Mouse (Mus musculus): ENCODE measurements around the gene Lpp. TPM values are rescaled to one million over a fixed set of nuclear protein-coding genes. Genes with fewer than 3 reads are reported as not detected.

Gene Lpp
- polyA plus RNA-seq, 1 experiment from 2014 or later = 51.0 TPM

- no peaks in the 10 kb centered on the region for H3K27me3 ChIP-seq
- H3K27ac ChIP-seq = no peak overlapping the region
- 93% methylated on average over 3 of the region's 3 CpGs for WGBS
- H3K4me1 ChIP-seq = no peaks in the 10 kb centered on the region
- no peak overlapping the region for H3K9ac ChIP-seq
- H3K9me3 ChIP-seq = no peaks in the 10 kb centered on the region
- no peak overlapping the region for H3K4me2 ChIP-seq
- H3K4me3 ChIP-seq = no peak overlapping the region
- H3K36me3 ChIP-seq = 0 out of 2 replicates have a peak, but pooled peaks cover 5% of the 10 kb centered on the region
- no peak for ATAC-seq (ENCODE audit: insufficient number of reproducible peaks, low FRiP score, low TSS enrichment, low read depth)
Observed at GRCm38 (mm10) chr16:24817381-24817780, 424.1 kb downstream of the Lpp start.

GRCm38 (mm10) chr16:24819127-24819526 is 425.8 kb downstream of the Lpp start:
- H3K4me2 ChIP-seq = no peak overlapping the region
- H3K9me3 ChIP-seq = no peaks in the 10 kb centered on the region
- 0 out of 2 replicates have a peak, but pooled peaks cover 5% of the 10 kb centered on the region for H3K36me3 ChIP-seq
- H3K4me1 ChIP-seq = no peaks in the 10 kb centered on the region
- WGBS = 69% methylated on average over 4 of the region's 4 CpGs
- no peak for ATAC-seq (ENCODE audit: insufficient number of reproducible peaks, low FRiP score, low TSS enrichment, low read depth)
- no peak overlapping the region for H3K27ac ChIP-seq
- no peak overlapping the region for H3K9ac ChIP-seq
- H3K4me3 ChIP-seq = no peak overlapping the region
- H3K27me3 ChIP-seq = no peaks in the 10 kb centered on the region

- Histone ChIP-seq H3K4me1 (no peaks in the 10 kb centered on the region), H3K4me2 (no peak overlapping the region)
- WGBS = 86% methylated on average over 5 of the region's 5 CpGs
Observed at GRCm38 (mm10) chr16:24822182-24822875, 429.0 kb downstream of the Lpp start.

GRCm38 (mm10) chr16:24822918-24823317 is 429.6 kb downstream of the Lpp start:
- Histone ChIP-seq H3K9ac (no peak overlapping the region), H3K36me3 (0 out of 2 replicates have a peak, but pooled peaks cover 5% of the 10 kb centered on the region), H3K27ac (no peak overlapping the region), H3K27me3 (no peaks in the 10 kb centered on the region), H3K4me1 (no peaks in the 10 kb centered on the region), H3K4me3 (no peak overlapping the region), H3K4me2 (no peak overlapping the region), H3K9me3 (no peaks in the 10 kb centered on the region)
- 88% methylated on average over 1 of the region's 1 CpGs for WGBS
- ATAC-seq (ENCODE audit: insufficient number of reproducible peaks, low FRiP score, low TSS enrichment, low read depth) = no peak

More at GRCm38 (mm10) chr16:24822182-24822875, 429.0 kb downstream of the Lpp start:
- no peaks in the 10 kb centered on the region for H3K9me3 ChIP-seq
- no peak overlapping the region for H3K9ac ChIP-seq
- no peaks in the 10 kb centered on the region for H3K27me3 ChIP-seq
- H3K4me3 ChIP-seq = no peak overlapping the region
- no peak for ATAC-seq (ENCODE audit: insufficient number of reproducible peaks, low FRiP score, low TSS enrichment, low read depth)
- 0 out of 2 replicates have a peak, but pooled peaks cover 5% of the 10 kb centered on the region for H3K36me3 ChIP-seq
- no peak overlapping the region for H3K27ac ChIP-seq

- no peak overlapping the region for H3K4me2 ChIP-seq
- no peak for ATAC-seq (ENCODE audit: insufficient number of reproducible peaks, low FRiP score, low TSS enrichment, low read depth)
- no peak overlapping the region for H3K27ac ChIP-seq
- no peaks in the 10 kb centered on the region for H3K9me3 ChIP-seq
- H3K9ac ChIP-seq = no peak overlapping the region
- H3K4me1 ChIP-seq = 0 out of 2 replicates have a peak, but pooled peaks cover 5% of the 10 kb centered on the region
- 0 out of 2 replicates have a peak, but pooled peaks cover 4% of the 10 kb centered on the region for H3K36me3 ChIP-seq
- H3K4me3 ChIP-seq = no peak overlapping the region
- H3K27me3 ChIP-seq = no peaks in the 10 kb centered on the region
- 89% methylated on average over 4 of the region's 4 CpGs for WGBS
Observed at GRCm38 (mm10) chr16:24826390-24826789, 433.1 kb downstream of the Lpp start.

- ATAC-seq (ENCODE audit: insufficient number of reproducible peaks, low FRiP score, low TSS enrichment, low read depth) = no peak
- 59% methylated on average over 2 of the region's 2 CpGs for WGBS
- Histone ChIP-seq H3K4me2 (no peak overlapping the region), H3K27ac (no peak overlapping the region), H3K4me3 (no peak overlapping the region), H3K9ac (no peak overlapping the region), H3K9me3 (no peaks in the 10 kb centered on the region), H3K27me3 (no peaks in the 10 kb centered on the region), H3K36me3 (no peaks in the 10 kb centered on the region), H3K4me1 (peaks cover 8% of the 10 kb centered on the region; the same call in 1 of the 2 replicates)
Observed at GRCm38 (mm10) chr16:24828207-24828803, 435.0 kb downstream of the Lpp start.

- Histone ChIP-seq H3K36me3 (no peaks in the 10 kb centered on the region), H3K9ac (no peak overlapping the region), H3K4me1 (peaks cover 12% of the 10 kb centered on the region; the same call in 1 of the 2 replicates), H3K4me2 (no peak overlapping the region), H3K9me3 (no peaks in the 10 kb centered on the region), H3K4me3 (no peak overlapping the region), H3K27ac (no peak overlapping the region), H3K27me3 (no peaks in the 10 kb centered on the region)
- no peak for ATAC-seq (ENCODE audit: insufficient number of reproducible peaks, low FRiP score, low TSS enrichment, low read depth)
- 80% methylated on average over 4 of the region's 4 CpGs for WGBS
Observed at GRCm38 (mm10) chr16:24829860-24830259, 436.6 kb downstream of the Lpp start.

GRCm38 (mm10) chr16:24830939-24831338 is 437.6 kb downstream of the Lpp start:
- H3K9me3 ChIP-seq = no peaks in the 10 kb centered on the region
- no peaks in the 10 kb centered on the region for H3K27me3 ChIP-seq
- no peak overlapping the region for H3K27ac ChIP-seq
- ATAC-seq (ENCODE audit: insufficient number of reproducible peaks, low FRiP score, low TSS enrichment, low read depth) = no peak
- H3K9ac ChIP-seq = no peak overlapping the region
- 39% methylated on average over 7 of the region's 7 CpGs for WGBS
- H3K36me3 ChIP-seq = no peaks in the 10 kb centered on the region
- peaks cover 12% of the 10 kb centered on the region; the same call in 1 of the 2 replicates for H3K4me1 ChIP-seq
- no peak overlapping the region for H3K4me2 ChIP-seq
- no peak overlapping the region for H3K4me3 ChIP-seq

GRCm38 (mm10) chr16:24833221-24833620 is 439.9 kb downstream of the Lpp start:
- Histone ChIP-seq H3K4me2 (no peak overlapping the region), H3K9me3 (no peaks in the 10 kb centered on the region), H3K27ac (peak overlapping the region; percentile 11; the same call in 1 of the 2 replicates), H3K4me1 (peaks cover 12% of the 10 kb centered on the region; the same call in 1 of the 2 replicates), H3K36me3 (no peaks in the 10 kb centered on the region), H3K4me3 (no peak overlapping the region), H3K9ac (no peak overlapping the region), H3K27me3 (no peaks in the 10 kb centered on the region)
- ATAC-seq (ENCODE audit: insufficient number of reproducible peaks, low FRiP score, low TSS enrichment, low read depth) = peak; percentile 76
- 33% methylated on average over 8 of the region's 8 CpGs for WGBS

GRCm38 (mm10) chr16:24834536-24834935 is 441.2 kb downstream of the Lpp start:
- no peak overlapping the region for H3K27ac ChIP-seq

GRCm38 (mm10) chr16:24836550-24836949 is 443.2 kb downstream of the Lpp start:
- H3K27me3 ChIP-seq = no peaks in the 10 kb centered on the region
- H3K4me3 ChIP-seq = no peak overlapping the region
- H3K27ac ChIP-seq = no peak overlapping the region
- 88% methylated on average over 5 of the region's 5 CpGs for WGBS
- no peak overlapping the region for H3K9ac ChIP-seq
- H3K9me3 ChIP-seq = no peaks in the 10 kb centered on the region
- no peak for ATAC-seq (ENCODE audit: insufficient number of reproducible peaks, low FRiP score, low TSS enrichment, low read depth)
- H3K4me1 ChIP-seq = peaks cover 7% of the 10 kb centered on the region; the same call in 1 of the 2 replicates
- H3K36me3 ChIP-seq = no peaks in the 10 kb centered on the region
- H3K4me2 ChIP-seq = no peak overlapping the region

More at GRCm38 (mm10) chr16:24834536-24834935, 441.2 kb downstream of the Lpp start:
- no peaks in the 10 kb centered on the region for H3K9me3 ChIP-seq
- peaks cover 12% of the 10 kb centered on the region; the same call in 1 of the 2 replicates for H3K4me1 ChIP-seq
- no peak overlapping the region for H3K9ac ChIP-seq
- 82% methylated on average over 9 of the region's 9 CpGs for WGBS
- ATAC-seq (ENCODE audit: insufficient number of reproducible peaks, low FRiP score, low TSS enrichment, low read depth) = no peak
- H3K36me3 ChIP-seq = no peaks in the 10 kb centered on the region
- no peak overlapping the region for H3K4me2 ChIP-seq
- H3K4me3 ChIP-seq = no peak overlapping the region
- no peaks in the 10 kb centered on the region for H3K27me3 ChIP-seq

- ATAC-seq (ENCODE audit: insufficient number of reproducible peaks, low FRiP score, low TSS enrichment, low read depth) = no peak
- Histone ChIP-seq H3K9me3 (no peaks in the 10 kb centered on the region), H3K9ac (no peak overlapping the region), H3K4me2 (no peak overlapping the region), H3K27me3 (no peaks in the 10 kb centered on the region), H3K27ac (no peak overlapping the region), H3K36me3 (no peaks in the 10 kb centered on the region), H3K4me1 (no peaks in the 10 kb centered on the region), H3K4me3 (no peak overlapping the region)
- 54% methylated on average over 1 of the region's 1 CpGs for WGBS
Observed at GRCm38 (mm10) chr16:24839018-24839417, 445.7 kb downstream of the Lpp start.

Data from limb, embryonic 15.5 days (tissue).